20 mouse cellular contexts compared by ENCODE assay signal in the genomic region with DNA sequence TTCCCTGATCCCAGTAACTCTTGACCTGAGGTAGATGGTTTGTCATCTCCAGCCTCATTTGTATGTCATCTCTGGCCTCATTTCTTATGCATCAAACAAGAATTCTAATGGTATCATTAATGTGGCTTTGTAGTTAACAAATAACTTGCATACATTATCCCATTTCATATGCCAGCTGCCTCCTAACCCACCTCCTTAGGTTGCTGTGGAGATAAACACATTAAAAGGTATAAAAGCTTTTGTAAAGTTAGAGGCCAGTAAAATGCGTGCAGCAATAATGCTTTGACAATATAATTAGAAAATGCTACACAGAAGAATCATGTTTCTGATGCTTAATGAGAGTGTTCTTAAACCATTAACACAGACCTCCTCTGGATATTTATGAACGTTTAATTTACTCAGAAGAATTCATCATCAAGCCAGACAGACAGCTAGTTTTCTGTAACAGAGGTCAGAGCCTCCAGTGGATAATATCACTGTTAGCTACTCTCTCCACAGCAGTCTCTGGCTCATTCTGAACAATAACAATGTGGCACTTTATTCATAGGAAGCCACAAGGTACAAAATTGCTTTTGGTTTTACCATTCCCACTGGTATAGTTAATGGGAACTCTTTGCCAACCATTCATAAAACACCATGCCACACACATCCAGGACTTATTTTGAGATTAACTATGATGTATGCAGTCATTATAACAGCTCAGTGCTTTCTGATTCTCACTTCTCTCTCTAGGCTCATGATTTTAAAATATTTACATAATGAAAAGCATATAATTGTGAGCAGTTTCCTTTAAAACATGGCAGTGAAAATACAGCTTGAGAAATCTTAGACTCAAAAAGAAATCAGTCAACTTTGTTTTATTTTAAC.
DNase-seq lines count a peak whose midpoint lies in the region; ATAC-seq lines count a peak whose summit lies in the region.
"Had no signal": no experiment of that assay in that cellular context is flagged by ENCODE, and none has a peak within 500 bp of the region (broad histone marks: within the 10 kb centered on the region; RNA-seq: fewer than 3 reads in every experiment).

No protein-coding gene starts in this region.

- no peak overlapping the region for H3K9ac ChIP-seq in midbrain, embryonic 12.5 days (replicated peaks)
- H3K9ac ChIP-seq in forebrain, embryonic 13.5 days: no peak overlapping the region
- H3K9ac ChIP-seq in hindbrain, embryonic 14.5 days: no peak overlapping the region
- H3K9ac ChIP-seq in neural tube, embryonic 14.5 days (replicated peaks; ENCODE audit: low read depth, low read length): no peak overlapping the region
- H3K9ac ChIP-seq in kidney, embryonic 16.5 days (replicated peaks; ENCODE audit: low read length): no peak overlapping the region
- H3K9ac ChIP-seq: embryonic facial prominence, embryonic 13.5 days had no signal

- DNase-seq in midbrain, embryonic 10.5 days (ENCODE audit: low spot score): no peak
- no peak for DNase-seq in hindbrain, embryonic 14.5 days (ENCODE audit: low spot score)
- no peak for DNase-seq in gastrocnemius, postnatal 25 days
- no peak for DNase-seq in cerebellum, adult 11-12 months
- DNase-seq: adrenal gland, postnatal 14 days; cerebellum, adult 2 months; gastrocnemius, postnatal 10 days; kidney, adult 2 months; kidney, postnatal 36 days; lung, adult 2 months; lung, postnatal 36 days; thymus, adult 2 months had no signal

- peak; percentile 27; the same call in 1 of the 2 replicates for ATAC-seq in midbrain, embryonic 12.5 days (ENCODE audit: low FRiP score, low read depth)
- ATAC-seq in forebrain, embryonic 13.5 days: peak; percentile 83
- peak; percentile 86 for ATAC-seq in hindbrain, embryonic 14.5 days (ENCODE audit: low FRiP score)
- ATAC-seq in neural tube, embryonic 14.5 days (ENCODE audit: low read depth): peak; percentile 94
- ATAC-seq in kidney, embryonic 16.5 days (ENCODE audit: low FRiP score, low TSS enrichment): no peak
- ATAC-seq: activated CD4-positive, CD25-positive, alpha-beta regulatory T cell, adult 4 months; Patski had no signal

- no peaks in the 10 kb centered on the region for H3K4me1 ChIP-seq in midbrain, embryonic 12.5 days
- no peaks in the 10 kb centered on the region for H3K4me1 ChIP-seq in midbrain, embryonic 10.5 days
- 0 out of 2 replicates have a peak, but pooled peaks cover 6% of the 10 kb centered on the region for H3K4me1 ChIP-seq in forebrain, embryonic 13.5 days
- peaks cover 8% of the 10 kb centered on the region; the same call in 1 of the 2 replicates for H3K4me1 ChIP-seq in hindbrain, embryonic 14.5 days (replicated peaks; ENCODE audit: control insufficient read depth, insufficient read depth, low read length)
- H3K4me1 ChIP-seq in neural tube, embryonic 14.5 days (ENCODE audit: control insufficient read depth, insufficient read depth, low read length): no peaks in the 10 kb centered on the region
- H3K4me1 ChIP-seq in kidney, embryonic 16.5 days (ENCODE audit: insufficient read depth, low read length): no peaks in the 10 kb centered on the region
- H3K4me1 ChIP-seq: embryonic facial prominence, embryonic 13.5 days had no signal

- no peak overlapping the region for H3K27ac ChIP-seq in midbrain, embryonic 12.5 days (replicated peaks)
- no peak overlapping the region for H3K27ac ChIP-seq in midbrain, embryonic 10.5 days (replicated peaks)
- no peak overlapping the region for H3K27ac ChIP-seq in forebrain, embryonic 13.5 days
- 0 out of 2 replicates have a peak overlapping the region, but pooled peaks have one; percentile 5 for H3K27ac ChIP-seq in hindbrain, embryonic 14.5 days
- H3K27ac ChIP-seq in neural tube, embryonic 14.5 days (ENCODE audit: low read depth, low read length): no peak overlapping the region
- H3K27ac ChIP-seq in kidney, embryonic 16.5 days (ENCODE audit: low read length): no peak overlapping the region
- H3K27ac ChIP-seq: embryonic facial prominence, embryonic 13.5 days had no signal

- WGBS in midbrain, embryonic 12.5 days: 67% methylated on average over 2 of the region's 2 CpGs
- WGBS in midbrain, embryonic 10.5 days: 78% methylated on average over 2 of the region's 2 CpGs
- WGBS in forebrain, embryonic 13.5 days: 29% methylated on average over 2 of the region's 2 CpGs
- 32% methylated on average over 2 of the region's 2 CpGs for WGBS in hindbrain, embryonic 14.5 days
- WGBS in neural tube, embryonic 14.5 days: 33% methylated on average over 2 of the region's 2 CpGs
- 51% methylated on average over 2 of the region's 2 CpGs for WGBS in kidney, embryonic 16.5 days

- no peaks in the 10 kb centered on the region for H3K9me3 ChIP-seq in midbrain, embryonic 12.5 days
- no peaks in the 10 kb centered on the region for H3K9me3 ChIP-seq in midbrain, embryonic 10.5 days (replicated peaks)
- H3K9me3 ChIP-seq in forebrain, embryonic 13.5 days (replicated peaks): no peaks in the 10 kb centered on the region
- no peaks in the 10 kb centered on the region for H3K9me3 ChIP-seq in hindbrain, embryonic 14.5 days (ENCODE audit: control insufficient read depth, low read length)
- no peaks in the 10 kb centered on the region for H3K9me3 ChIP-seq in neural tube, embryonic 14.5 days (ENCODE audit: control insufficient read depth, low read length)
- no peaks in the 10 kb centered on the region for H3K9me3 ChIP-seq in kidney, embryonic 16.5 days (ENCODE audit: low read length)
- H3K9me3 ChIP-seq: embryonic facial prominence, embryonic 13.5 days had no signal

- H3K36me3 ChIP-seq in midbrain, embryonic 12.5 days: no peaks in the 10 kb centered on the region
- no peaks in the 10 kb centered on the region for H3K36me3 ChIP-seq in midbrain, embryonic 10.5 days
- no peaks in the 10 kb centered on the region for H3K36me3 ChIP-seq in forebrain, embryonic 13.5 days (ENCODE audit: poor library complexity, severe bottlenecking)
- H3K36me3 ChIP-seq in hindbrain, embryonic 14.5 days (replicated peaks; ENCODE audit: control insufficient read depth, insufficient read depth): no peaks in the 10 kb centered on the region
- H3K36me3 ChIP-seq in neural tube, embryonic 14.5 days (ENCODE audit: control insufficient read depth, insufficient read depth, low read length): no peaks in the 10 kb centered on the region
- H3K36me3 ChIP-seq in kidney, embryonic 16.5 days (ENCODE audit: insufficient read depth, low read length): no peaks in the 10 kb centered on the region
- H3K36me3 ChIP-seq: embryonic facial prominence, embryonic 13.5 days had no signal

- H3K4me3 ChIP-seq in midbrain, embryonic 12.5 days: no peak overlapping the region
- no peak overlapping the region for H3K4me3 ChIP-seq in midbrain, embryonic 10.5 days
- no peak overlapping the region for H3K4me3 ChIP-seq in forebrain, embryonic 13.5 days
- H3K4me3 ChIP-seq in hindbrain, embryonic 14.5 days (replicated peaks; ENCODE audit: low read length): no peak overlapping the region
- H3K4me3 ChIP-seq in neural tube, embryonic 14.5 days (ENCODE audit: low read depth, low read length): no peak overlapping the region
- H3K4me3 ChIP-seq in kidney, embryonic 16.5 days (ENCODE audit: low read length): no peak overlapping the region
- H3K4me3 ChIP-seq: embryonic facial prominence, embryonic 13.5 days had no signal

- H3K27me3 ChIP-seq in midbrain, embryonic 12.5 days: no peaks in the 10 kb centered on the region
- no peaks in the 10 kb centered on the region for H3K27me3 ChIP-seq in midbrain, embryonic 10.5 days (ENCODE audit: low read depth, poor library complexity, severe bottlenecking)
- H3K27me3 ChIP-seq in forebrain, embryonic 13.5 days: no peaks in the 10 kb centered on the region
- H3K27me3 ChIP-seq in hindbrain, embryonic 14.5 days (ENCODE audit: control insufficient read depth, insufficient read depth, low read length): no peaks in the 10 kb centered on the region
- no peaks in the 10 kb centered on the region for H3K27me3 ChIP-seq in neural tube, embryonic 14.5 days (ENCODE audit: control insufficient read depth, insufficient read depth, low read length)
- H3K27me3 ChIP-seq in kidney, embryonic 16.5 days (ENCODE audit: insufficient read depth, low read length): no peaks in the 10 kb centered on the region
- H3K27me3 ChIP-seq: embryonic facial prominence, embryonic 13.5 days had no signal

- H3K4me2 ChIP-seq in midbrain, embryonic 12.5 days (replicated peaks): no peak overlapping the region
- H3K4me2 ChIP-seq in forebrain, embryonic 13.5 days: no peak overlapping the region
- H3K4me2 ChIP-seq in hindbrain, embryonic 14.5 days (replicated peaks): no peak overlapping the region
- H3K4me2 ChIP-seq in neural tube, embryonic 14.5 days (ENCODE audit: low read depth, low read length): no peak overlapping the region
- no peak overlapping the region for H3K4me2 ChIP-seq in kidney, embryonic 16.5 days (replicated peaks; ENCODE audit: low read depth, low read length)
- H3K4me2 ChIP-seq: embryonic facial prominence, embryonic 13.5 days; liver, embryonic 11.5 days had no signal
